Mouse (Mus musculus) cerebellum, adult 2 months (tissue): Measurements from ENCODE around the gene Prkag2.

ENCODE experiments used
- CTCF ChIP-seq: fragments of 200-500 bp; IDR thresholded peaks from 2 replicates; pipeline ENCODE4 v1.5.1; 2011; ENCODE audit warnings: low read depth, mild to moderate bottlenecking, control low read depth, low read length, moderate library complexity, borderline replicate concordance; ENCODE audit not compliant: insufficient read depth
- POLR2A ChIP-seq: fragments of 200-500 bp; IDR thresholded peaks from 2 replicates; pipeline ENCODE4 v1.6.1; 2011; ENCODE audit warnings: low read length, control low read depth, borderline replicate concordance; ENCODE audit not compliant: insufficient read depth

GRCm38 (mm10) chr5:25053971-25054658 lies 46.3 kb downstream of the Prkag2 start:
- TF ChIP-seq POLR2A (no peak), CTCF (no peak)
